Mouse (Mus musculus): ENCODE results near the gene Evi5.

DNA sequence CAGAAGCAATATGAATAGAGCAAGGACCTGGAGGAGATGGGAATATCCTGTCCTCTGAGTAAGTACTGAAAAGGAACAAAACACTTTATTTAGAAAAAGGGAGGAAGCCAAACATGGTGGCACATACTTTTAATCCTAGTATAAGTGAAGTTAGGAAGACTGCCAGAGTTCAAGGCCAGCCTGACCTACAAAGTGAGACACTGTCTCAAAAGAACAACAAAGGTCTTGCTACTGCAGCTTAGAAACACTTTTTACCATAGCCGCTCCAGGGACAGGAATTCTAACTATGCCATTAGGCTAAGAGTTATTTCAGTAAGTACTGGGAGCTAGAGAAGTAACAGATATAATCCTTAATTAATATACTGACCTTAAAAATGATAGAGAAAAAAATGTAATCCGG lies 60.3 kb downstream of the Evi5 start:
- TF ChIP-seq CTCF (IDR thresholded peaks at IDR 0.05; ENCODE audit: borderline replicate concordance, extremely low read depth, insufficient read depth, insufficient read length) (no peak), POLR2A (IDR thresholded peaks at IDR 0.05; ENCODE audit: borderline replicate concordance, extremely low read depth, insufficient read depth, insufficient read length, poor library complexity, severe bottlenecking) (no peak)
